Mouse (Mus musculus): ENCODE measurements at regions not wholly inside any gene's neighbourhood (a gene's known extent, or its start where the extent isn't known, plus 50 kb on each side); places are given as distances from the start of the nearest gene placed in this dataset.

GRCm38 (mm10) chr7:34458851-34459250 lies 65.7 kb upstream of the Lsm14a start:
- TF ChIP-seq POLR2A (IDR thresholded peaks at IDR 0.05; ENCODE audit: control insufficient read depth in 1 of 2, insufficient read depth in 1 of 2, low read depth in 1 of 2, low read length in 2 of 2, poor library complexity in 1 of 2) (no peak), ZC3H11A (IDR thresholded peaks at IDR 0.05; ENCODE audit: low read depth, low read length) (no peak), MAFK (IDR thresholded peaks at IDR 0.05; ENCODE audit: borderline replicate concordance, low read depth, low read length) (no peak)
